ENCODE assay signal across 20 mouse cellular contexts in the genomic region with DNA sequence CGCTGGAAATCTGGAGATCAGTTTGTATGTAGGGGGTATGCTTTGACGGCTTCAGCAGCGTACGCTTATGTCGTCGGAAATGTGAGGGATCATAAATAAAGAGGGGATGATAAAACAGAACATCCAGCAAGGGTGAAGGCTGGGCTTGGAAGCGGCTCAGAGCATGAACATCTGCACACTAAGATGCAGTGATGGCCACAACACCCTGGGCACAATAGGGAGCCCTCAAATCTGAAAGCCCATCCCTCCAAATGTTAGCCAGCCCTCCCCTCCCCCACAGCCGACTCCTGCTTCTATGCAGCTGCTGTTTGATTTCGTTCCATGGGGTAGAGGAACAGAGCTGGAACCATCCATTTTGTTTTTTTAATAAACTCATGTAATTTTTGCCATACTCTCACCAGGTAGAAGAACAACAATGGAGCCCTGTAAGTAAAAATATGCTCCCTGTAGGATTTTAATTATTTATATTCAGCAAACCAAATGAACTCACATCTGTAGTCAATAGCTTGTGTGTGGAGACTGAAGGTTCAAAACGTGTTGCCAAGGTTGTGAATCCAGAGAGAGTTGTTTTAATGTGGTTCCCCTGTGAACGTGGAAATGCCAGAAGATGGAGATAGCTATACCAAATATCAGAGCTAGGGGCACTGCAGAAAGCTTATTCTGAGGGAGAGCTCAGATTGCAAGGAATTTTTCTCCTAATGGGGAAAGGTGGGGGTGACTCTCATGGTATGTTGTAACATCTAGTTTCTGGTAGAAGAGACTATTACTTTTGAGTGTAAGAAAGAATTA.
DNase-seq lines count a peak whose midpoint lies in the region; ATAC-seq and TF ChIP-seq lines count a peak whose summit lies in the region.
"Had no signal": no experiment of that assay in that cellular context is flagged by ENCODE, and none has a peak within 500 bp of the region (broad histone marks: within the 10 kb centered on the region; RNA-seq: fewer than 3 reads in every experiment).

No protein-coding gene starts in this region.

- 62% methylated on average over 11 of the region's 11 CpGs for WGBS in midbrain, embryonic 14.5 days

- no peak overlapping the region for H3K4me3 ChIP-seq in layer of hippocampus, adult 2 months
- H3K4me3 ChIP-seq in midbrain, embryonic 14.5 days (replicated peaks; ENCODE audit: low read depth, low read length): no peak overlapping the region
- H3K4me3 ChIP-seq: hindbrain, embryonic 12.5 days; limb, embryonic 13.5 days; liver, embryonic 15.5 days; megakaryocyte, embryonic 14.5 days had no signal

- peak; percentile 27 for TF ChIP-seq CTCF in layer of hippocampus, adult 2 months (conservative IDR thresholded peaks at IDR 0.05)

- H3K27me3 ChIP-seq in midbrain, embryonic 14.5 days (ENCODE audit: control insufficient read depth, insufficient read depth, low read length): no peaks in the 10 kb centered on the region
- H3K27me3 ChIP-seq: hindbrain, embryonic 12.5 days; limb, embryonic 13.5 days; liver, embryonic 15.5 days; megakaryocyte, embryonic 14.5 days had no signal

- H3K36me3 ChIP-seq in midbrain, embryonic 14.5 days (ENCODE audit: control insufficient read depth, insufficient read depth, low read length): no peaks in the 10 kb centered on the region
- H3K36me3 ChIP-seq: G1E; hindbrain, embryonic 12.5 days; limb, embryonic 13.5 days; liver, embryonic 15.5 days had no signal

- no peaks in the 10 kb centered on the region for H3K4me1 ChIP-seq in midbrain, embryonic 14.5 days (ENCODE audit: control insufficient read depth, insufficient read depth, low read length)
- H3K4me1 ChIP-seq: hindbrain, embryonic 12.5 days; limb, embryonic 13.5 days; liver, embryonic 15.5 days; megakaryocyte, embryonic 14.5 days had no signal

- H3K9ac ChIP-seq in midbrain, embryonic 14.5 days (replicated peaks; ENCODE audit: low read length): no peak overlapping the region
- H3K9ac ChIP-seq: hindbrain, embryonic 12.5 days; limb, embryonic 13.5 days; liver, embryonic 15.5 days had no signal

- DNase-seq in layer of hippocampus, adult 2 months (ENCODE audit: low spot score in 2 of 2): no peak
- DNase-seq in layer of hippocampus, adult 9-10 months (ENCODE audit: low spot score): no peak
- DNase-seq in NIH3T3 (ENCODE audit: low read depth): peak; percentile 42
- DNase-seq in embryo, embryonic 11.5 days (ENCODE audit: low read depth, low spot score): peak; percentile 5
- peak; percentile 14 for DNase-seq in midbrain, embryonic 14.5 days
- DNase-seq in frontal cortex, postnatal 25 days (ENCODE audit: low spot score in 2 of 2): no peak
- DNase-seq in spleen, postnatal 4 days (ENCODE audit: low spot score in 2 of 2): no peak
- DNase-seq: cerebellum, adult 9-10 months; heart, adult 11 months; kidney, postnatal 14 days; layer of hippocampus, adult 9-11 months; lung, postnatal 10 days; thymus, postnatal 4 days had no signal

- no peak overlapping the region for H3K4me2 ChIP-seq in midbrain, embryonic 14.5 days (ENCODE audit: low read length)
- H3K4me2 ChIP-seq: hindbrain, embryonic 12.5 days; limb, embryonic 13.5 days; liver, embryonic 15.5 days had no signal

- no peak overlapping the region for H3K27ac ChIP-seq in layer of hippocampus, adult 2 months
- no peak overlapping the region for H3K27ac ChIP-seq in midbrain, embryonic 14.5 days (replicated peaks; ENCODE audit: low read depth, low read length)
- H3K27ac ChIP-seq: hindbrain, embryonic 12.5 days; limb, embryonic 13.5 days; liver, embryonic 15.5 days had no signal

- H3K9me3 ChIP-seq in midbrain, embryonic 14.5 days (ENCODE audit: control insufficient read depth, low read length): no peaks in the 10 kb centered on the region
- H3K9me3 ChIP-seq: G1E; hindbrain, embryonic 12.5 days; limb, embryonic 13.5 days; liver, embryonic 15.5 days; megakaryocyte, embryonic 14.5 days had no signal

- no peak for ATAC-seq in midbrain, embryonic 14.5 days (ENCODE audit: low FRiP score, low TSS enrichment)
- ATAC-seq: CD4-positive, CD25-positive, alpha-beta regulatory T cell, adult 4 months; intestine, postnatal 0 days had no signal

Comparison
In these comparisons a context has a peak if more than half of its experiments do, and no peak if none do; other contexts are left out.
1. DNase-seq: peak in NIH3T3 (single experiment), embryo, embryonic 11.5 days (single experiment) and midbrain, embryonic 14.5 days (single experiment); none in layer of hippocampus, adult 2 months (0 of 2), layer of hippocampus, adult 9-10 months (single experiment), frontal cortex, postnatal 25 days (0 of 2) and spleen, postnatal 4 days (0 of 2).